Mouse (Mus musculus) v-Abl transformed pro-B cells (cell line): ENCODE results near the gene Slc16a10.

ENCODE experiments used
- in situ Hi-C, 2 experiments: fragments of 400-800 bp; cut with MboI; formaldehyde crosslinking; loops; one replicate each; pipeline ENCODE4 v1.15.1; 2025; ENCODE audit not compliant: unreplicated experiment in 2 of 2

Slc16a10 gene

DNA sequence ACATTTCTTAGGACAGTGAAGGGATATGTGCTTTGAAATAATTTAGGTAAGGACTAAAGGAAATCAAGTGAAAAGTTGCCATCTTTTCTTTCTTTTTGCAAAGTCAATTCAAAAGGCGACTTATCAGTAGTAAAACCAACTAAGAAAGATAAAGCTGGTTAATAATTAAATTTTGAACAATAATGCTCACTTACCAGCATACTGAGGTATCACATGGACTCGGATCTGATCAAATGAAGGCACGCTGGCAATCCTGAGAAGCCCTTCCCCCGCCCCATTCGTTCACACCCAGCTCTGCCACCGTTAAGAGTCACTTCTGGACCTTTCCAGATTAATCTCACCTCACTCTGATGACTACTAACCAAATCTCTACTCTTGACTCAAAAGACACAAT, 64.1 kb downstream of the Slc16a10 start:
- in situ Hi-C loops = no loop called here

DNA sequence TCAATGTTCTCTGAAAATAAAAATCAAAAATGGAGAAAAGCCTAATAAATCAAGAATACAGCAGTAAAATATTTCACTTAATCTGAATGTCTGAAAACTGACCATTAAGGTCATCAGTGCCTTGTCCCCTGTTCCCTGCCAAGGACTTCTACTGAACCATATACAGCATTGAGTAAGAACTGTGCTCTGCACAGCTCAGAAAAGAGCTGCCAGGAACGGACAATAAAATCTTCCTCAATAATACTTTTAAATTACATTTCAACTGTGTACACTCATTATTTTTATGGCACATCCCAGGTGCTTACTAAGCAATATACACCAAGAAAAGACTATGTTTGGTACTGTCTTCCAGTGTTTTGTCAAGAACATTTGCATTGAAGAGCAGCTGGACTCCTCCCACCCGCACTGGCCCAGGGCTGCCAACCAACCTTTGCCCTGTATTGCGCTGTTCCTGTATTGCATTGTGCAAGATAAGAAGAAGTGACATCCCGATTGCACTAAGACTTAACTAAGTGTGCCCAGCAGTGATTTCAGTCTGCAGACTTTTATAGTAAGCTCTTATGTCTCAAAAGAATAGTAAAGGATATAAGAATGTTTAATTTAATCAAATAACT, 64.6 kb downstream of the Slc16a10 start:
- in situ Hi-C loops = no loop called here

DNA sequence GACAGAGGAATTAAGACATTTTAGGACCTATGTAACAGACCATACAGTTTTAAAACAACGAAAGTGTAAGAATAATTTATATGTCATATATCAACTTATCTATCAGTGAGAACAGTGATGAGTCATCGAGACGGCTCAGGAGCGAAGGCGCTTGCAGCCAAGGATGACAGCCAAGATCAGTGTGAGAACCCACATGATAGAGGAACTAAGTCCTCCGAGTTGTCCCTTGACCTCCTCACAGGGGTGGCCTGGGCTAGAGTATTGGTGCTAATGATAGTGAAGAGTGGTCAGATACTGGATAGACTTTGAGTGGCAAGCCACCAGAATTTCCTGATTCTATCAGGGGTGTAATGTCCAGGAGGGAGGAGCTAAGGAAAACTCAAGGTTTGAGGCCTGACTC, 68.5 kb downstream of the Slc16a10 start:
- in situ Hi-C loops = loop anchor here (25.0 kb wide), 3 partner anchors 264 to 1214 kb away; partner anchors contain the start of genes Ccn6 (in 1 of the 2) and Cdk19 (in 1 of the 2)

DNA sequence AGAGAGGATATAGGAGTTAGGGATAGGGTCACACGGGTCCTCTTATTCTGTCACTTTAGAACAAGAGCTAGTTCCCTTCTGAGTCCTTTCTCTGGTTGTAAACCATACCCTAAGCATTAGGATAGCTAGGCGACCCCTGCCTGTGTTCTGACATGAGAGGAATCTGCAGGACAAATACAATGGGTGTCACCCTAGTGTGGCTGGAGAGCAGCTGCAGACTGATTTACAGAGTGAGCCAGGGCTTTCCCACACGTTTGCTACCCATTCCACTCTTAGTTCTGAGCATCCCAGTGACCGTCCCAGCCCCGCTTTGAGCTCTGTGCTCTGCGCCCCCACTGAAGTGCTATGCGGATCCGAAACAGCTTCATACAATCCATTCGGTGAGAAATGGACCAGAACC, 71.4 kb downstream of the Slc16a10 start:
- in situ Hi-C loops = loop anchor here (25.0 kb wide), 3 partner anchors 267 to 1217 kb away; partner anchors contain the start of genes Ccn6 (in 1 of the 2) and Cdk19 (in 1 of the 2)

DNA sequence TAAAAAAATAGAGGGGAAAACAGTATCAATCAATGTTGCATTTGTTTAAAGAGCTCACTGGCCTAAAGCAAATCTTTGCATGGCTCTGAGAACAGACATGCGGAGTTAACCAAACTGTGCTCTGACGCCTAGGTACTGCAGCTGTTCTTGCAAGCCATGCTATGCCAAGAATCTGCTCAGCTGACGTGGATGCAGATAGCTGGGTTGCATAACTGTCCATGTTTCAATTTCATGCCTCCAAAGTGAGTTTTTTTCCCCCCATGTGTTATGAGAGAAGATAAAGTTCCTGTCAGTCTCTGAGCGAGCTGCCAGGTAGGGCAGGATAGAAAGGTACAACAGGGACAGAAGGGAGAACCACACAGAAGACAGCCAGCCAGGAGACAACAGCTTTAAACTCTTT, 72.8 kb downstream of the Slc16a10 start:
- in situ Hi-C loops = loop anchor here (25.0 kb wide), 3 partner anchors 268 to 1218 kb away; partner anchors contain the start of genes Ccn6 (in 1 of the 2) and Cdk19 (in 1 of the 2)

DNA sequence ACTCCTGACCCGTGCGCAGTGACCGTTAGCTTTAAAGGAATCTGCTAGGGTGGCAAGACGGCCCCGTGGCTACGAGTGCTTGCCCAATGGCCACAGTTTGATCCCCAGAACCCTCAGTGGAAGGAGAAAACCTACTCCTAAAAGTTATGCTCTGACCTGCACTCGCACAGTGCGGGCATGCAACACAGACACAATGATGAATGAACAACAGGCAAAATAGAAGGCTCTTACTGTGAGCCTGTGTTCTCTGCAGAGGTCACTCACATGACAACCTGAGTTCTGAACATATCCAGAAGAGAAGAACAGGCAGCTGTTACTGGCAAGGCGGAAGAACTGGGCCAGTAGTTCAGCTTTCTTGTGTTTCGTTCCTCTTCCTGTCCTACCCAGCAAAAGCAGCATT, 73.5 kb downstream of the Slc16a10 start:
- in situ Hi-C loops = loop anchor here (25.0 kb wide), 3 partner anchors 269 to 1219 kb away; partner anchors contain the start of genes Ccn6 (in 1 of the 2) and Cdk19 (in 1 of the 2)

GRCm38 (mm10) chr10:40067529-40067928, 74.5 kb downstream of the Slc16a10 start:
- in situ Hi-C loops = loop anchor here (25.0 kb wide), 3 partner anchors 270 to 1220 kb away; partner anchors contain the start of genes Ccn6 (in 1 of the 2) and Cdk19 (in 1 of the 2)

DNA sequence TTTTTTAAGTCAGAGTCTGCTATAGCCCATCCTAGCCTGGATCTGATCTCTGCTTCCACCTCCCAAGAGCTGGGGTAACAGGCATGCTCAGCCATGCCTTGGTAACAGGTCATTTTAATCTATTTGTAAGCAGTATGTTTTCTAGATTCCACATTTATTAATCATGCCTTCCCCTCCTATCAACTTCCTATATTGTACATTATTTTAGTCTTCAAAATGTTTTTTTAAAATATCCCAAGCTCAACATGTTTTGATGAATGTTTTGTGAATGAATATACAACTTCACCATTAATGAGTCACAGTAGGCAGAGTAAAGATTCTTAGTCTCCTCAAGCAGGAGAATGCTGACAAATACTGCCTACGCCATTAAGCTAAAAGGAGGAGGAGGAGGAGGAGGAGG, 75.0 kb downstream of the Slc16a10 start:
- in situ Hi-C loops = loop anchor here (25.0 kb wide), 3 partner anchors 270 to 1220 kb away; partner anchors contain the start of genes Ccn6 (in 1 of the 2) and Cdk19 (in 1 of the 2)

GRCm38 (mm10) chr10:40065357-40065756, 76.7 kb downstream of the Slc16a10 start:
- in situ Hi-C loops = loop anchor here (25.0 kb wide), 3 partner anchors 272 to 1222 kb away; partner anchors contain the start of genes Ccn6 (in 1 of the 2) and Cdk19 (in 1 of the 2)

GRCm38 (mm10) chr10:40063291-40063890, 78.7 kb downstream of the Slc16a10 start:
- in situ Hi-C loops = loop anchor here (25.0 kb wide), 3 partner anchors 274 to 1224 kb away; partner anchors contain the start of genes Ccn6 (in 1 of the 2) and Cdk19 (in 1 of the 2)

GRCm38 (mm10) chr10:40062812-40063211, 79.2 kb downstream of the Slc16a10 start:
- in situ Hi-C loops = loop anchor here (25.0 kb wide), 3 partner anchors 274 to 1224 kb away; partner anchors contain the start of genes Ccn6 (in 1 of the 2) and Cdk19 (in 1 of the 2)

GRCm38 (mm10) chr10:40061926-40062325, 80.1 kb downstream of the Slc16a10 start:
- in situ Hi-C loops = loop anchor here (25.0 kb wide), 3 partner anchors 275 to 1225 kb away; partner anchors contain the start of genes Ccn6 (in 1 of the 2) and Cdk19 (in 1 of the 2)

DNA sequence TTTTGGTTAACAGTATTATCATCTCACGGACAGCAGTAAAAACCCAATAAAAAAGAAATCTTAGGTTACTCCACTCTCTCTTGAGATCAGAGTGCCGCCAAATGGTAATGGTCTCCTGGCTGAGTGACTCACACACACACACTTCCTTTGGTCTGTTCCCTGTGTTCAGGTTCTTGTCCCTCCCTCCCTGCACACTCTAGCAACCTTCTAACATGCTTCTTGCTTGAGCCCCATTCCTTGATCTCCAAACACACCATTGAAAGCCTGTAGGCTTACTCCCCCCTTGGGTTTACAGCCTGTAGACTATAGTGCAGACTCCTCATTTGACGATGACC, 83.3 kb downstream of the Slc16a10 start:
- in situ Hi-C loops = loop anchor here (5.0 to 25.0 kb wide), 5 partner anchors 154 to 1229 kb away; partner anchors contain the start of genes Ccn6 (in 1 of the 2) and Cdk19 (in 1 of the 2)

DNA sequence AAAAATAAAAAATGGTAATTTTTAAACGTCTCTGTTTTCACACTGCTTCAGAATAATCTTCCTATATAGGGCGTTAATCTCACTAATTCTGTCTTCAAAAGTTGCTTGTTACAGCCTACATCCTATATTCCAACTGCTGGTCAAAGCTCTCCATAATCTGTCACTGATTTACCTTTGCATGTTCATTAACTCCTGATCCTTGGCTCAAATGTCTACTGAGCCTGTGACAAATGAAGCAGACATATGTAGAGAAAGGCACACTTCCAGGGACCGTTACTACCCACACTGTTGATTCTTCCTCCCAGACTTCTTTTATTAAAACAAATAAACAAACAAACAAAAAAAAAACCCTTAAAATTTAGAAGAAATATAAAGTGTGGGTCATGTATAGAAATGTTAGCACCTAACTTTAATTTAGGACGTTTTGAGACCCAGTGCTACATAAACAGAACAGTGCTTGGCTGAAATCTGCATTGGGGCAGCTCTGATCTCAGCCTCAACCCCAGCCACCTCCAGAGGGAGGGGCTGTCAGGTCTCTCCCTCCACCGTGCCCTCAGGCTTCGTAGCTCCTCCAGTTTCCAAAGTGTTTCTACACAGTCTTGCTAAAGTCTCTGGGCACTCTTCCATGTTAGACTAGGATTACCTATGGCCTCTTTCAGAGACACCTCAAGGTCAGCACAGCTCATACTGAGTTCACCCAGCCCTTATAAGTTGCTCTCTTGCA, 83.8 kb downstream of the Slc16a10 start:
- in situ Hi-C loops = loop anchor here (5.0 to 25.0 kb wide), 5 partner anchors 154 to 1229 kb away; partner anchors contain the start of genes Ccn6 (in 1 of the 2) and Cdk19 (in 1 of the 2)

GRCm38 (mm10) chr10:40057615-40058014, 84.4 kb downstream of the Slc16a10 start:
- in situ Hi-C loops = loop anchor here (5.0 to 25.0 kb wide), 5 partner anchors 155 to 1230 kb away; partner anchors contain the start of genes Ccn6 (in 1 of the 2) and Cdk19 (in 1 of the 2)

- in situ Hi-C loops = loop anchor here (5.0 to 25.0 kb wide), 6 partner anchors 158 to 1233 kb away; partner anchors contain the start of genes Ccn6 (in 1 of the 2) and Cdk19 (in 1 of the 2)
Measured at GRCm38 (mm10) chr10:40054455-40054854, 87.6 kb downstream of the Slc16a10 start.

DNA sequence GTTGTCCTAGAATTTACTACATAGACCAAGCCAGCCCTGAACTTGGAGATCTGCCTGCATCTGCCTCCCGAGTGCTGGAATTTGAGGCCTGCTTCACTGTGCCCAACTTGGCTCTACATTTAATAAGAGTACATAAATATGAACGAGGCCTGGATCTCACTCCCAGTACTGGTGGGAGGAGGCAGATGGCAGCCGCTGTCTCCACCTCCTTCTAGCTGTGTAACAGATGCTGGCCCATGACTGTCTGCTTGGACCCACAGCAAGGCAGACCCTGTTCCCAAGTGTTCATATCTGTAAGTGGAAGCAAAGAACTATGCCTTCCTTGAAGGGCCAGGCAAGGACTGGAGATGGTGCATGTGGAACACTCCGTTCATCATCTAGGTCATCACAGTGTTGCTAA, 88.2 kb downstream of the Slc16a10 start:
- in situ Hi-C loops = loop anchor here (5.0 to 25.0 kb wide), 6 partner anchors 158 to 1233 kb away; partner anchors contain the start of genes Ccn6 (in 1 of the 2) and Cdk19 (in 1 of the 2)

DNA sequence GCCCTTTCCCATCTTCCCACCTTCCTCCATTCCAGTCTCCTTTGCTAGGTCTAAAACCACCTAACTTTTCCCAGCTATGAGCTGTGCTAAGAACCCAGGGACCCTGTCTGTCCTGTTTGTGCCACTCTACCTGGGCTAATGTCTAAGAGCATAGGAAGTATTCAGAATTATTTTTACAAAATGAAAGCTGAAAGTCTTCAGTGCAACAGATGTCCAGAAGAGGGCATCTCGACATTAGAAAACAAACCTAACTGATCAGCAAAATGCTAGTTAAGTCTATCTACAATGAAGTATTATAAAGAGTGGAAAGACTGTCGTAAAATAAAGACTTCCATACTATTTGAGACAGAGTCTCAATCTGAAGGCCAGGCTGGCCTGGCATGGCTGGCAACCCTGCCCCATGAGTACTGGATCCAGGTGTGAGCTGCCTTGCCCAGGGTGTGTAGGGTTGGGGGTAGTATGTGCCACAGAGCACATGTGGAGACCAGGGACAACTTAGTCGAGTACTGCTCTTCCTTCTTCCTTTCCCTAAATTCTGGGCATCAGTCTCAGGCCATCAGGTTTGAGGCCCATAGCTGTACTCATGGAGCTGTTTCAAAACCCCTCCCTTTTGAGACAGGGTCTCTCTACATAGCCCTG, 88.7 kb downstream of the Slc16a10 start:
- in situ Hi-C loops = loop anchor here (5.0 to 25.0 kb wide), 6 partner anchors 159 to 1234 kb away; partner anchors contain the start of genes Ccn6 (in 1 of the 2) and Cdk19 (in 1 of the 2)

DNA sequence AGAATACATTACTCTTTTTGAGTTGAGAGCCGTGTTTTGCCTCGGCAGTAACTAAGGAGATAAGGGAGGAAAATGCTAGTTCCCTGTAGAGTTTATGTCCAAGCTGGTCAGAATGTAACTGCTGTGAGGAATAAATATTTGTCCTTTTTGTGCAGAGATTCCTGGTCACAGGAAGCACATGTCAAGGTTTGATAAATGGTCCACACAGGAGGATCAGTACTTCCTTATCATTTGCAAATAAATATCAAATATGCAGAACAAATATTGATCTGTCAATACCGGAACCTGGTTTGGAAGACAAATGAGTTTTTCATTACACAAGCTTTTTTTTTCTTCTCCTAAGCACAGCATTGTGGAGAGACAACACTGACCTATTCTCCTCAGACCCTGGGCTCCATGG, 90.1 kb downstream of the Slc16a10 start:
- in situ Hi-C loops = loop anchor here (5.0 to 25.0 kb wide), 6 partner anchors 160 to 1235 kb away; partner anchors contain the start of genes Ccn6 (in 1 of the 2) and Cdk19 (in 1 of the 2)
